In the genomic region with DNA sequence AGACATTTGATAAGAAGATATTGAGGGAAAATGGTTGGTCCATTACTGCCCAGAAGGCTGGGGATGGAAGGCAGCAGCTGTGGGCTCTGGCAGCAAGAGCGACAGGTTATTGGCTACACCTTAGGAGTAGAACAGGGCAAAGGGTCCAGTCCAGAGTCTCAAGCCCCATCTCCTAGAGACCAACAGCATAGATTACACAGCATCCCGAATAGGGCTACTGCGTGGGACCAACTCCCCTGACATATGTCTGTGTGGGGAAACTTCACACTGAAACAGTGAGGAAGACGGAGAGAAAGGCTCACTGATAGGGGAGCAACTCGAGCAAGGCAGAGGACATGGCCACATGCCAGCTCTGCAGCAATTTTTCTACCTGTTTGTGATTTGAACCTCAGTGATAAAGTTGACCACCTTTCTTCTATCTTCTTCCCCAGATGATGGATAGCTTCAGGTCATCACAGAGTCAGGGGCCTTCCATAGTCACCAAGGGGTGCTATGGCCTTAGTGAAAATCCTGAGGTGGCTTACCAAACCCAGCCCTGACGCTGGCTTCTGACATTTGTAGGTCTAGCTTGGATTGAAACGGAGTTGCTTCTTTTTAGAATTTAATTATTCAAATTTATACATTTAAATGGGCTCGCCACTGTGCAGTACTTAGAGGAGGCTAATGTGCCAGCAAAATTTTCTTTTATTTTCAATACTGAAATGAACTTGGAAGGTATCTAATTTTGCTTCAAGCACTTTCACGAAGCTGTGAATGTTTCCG, we compare ENCODE assay signal across 9 mouse cellular contexts.
DNase-seq lines count a peak whose midpoint lies in the region; ATAC-seq and TF ChIP-seq lines count a peak whose summit lies in the region.
"Had no signal": no experiment of that assay in that cellular context is flagged by ENCODE, and none has a peak within 500 bp of the region (broad histone marks: within the 10 kb centered on the region; RNA-seq: fewer than 3 reads in every experiment).

No protein-coding gene starts in this region.

- no peaks in the 10 kb centered on the region for H3K9me3 ChIP-seq in embryonic facial prominence, embryonic 15.5 days (replicated peaks)
- no peaks in the 10 kb centered on the region for H3K9me3 ChIP-seq in midbrain, embryonic 15.5 days
- no peaks in the 10 kb centered on the region for H3K9me3 ChIP-seq in kidney, embryonic 14.5 days (ENCODE audit: control insufficient read depth, low read length)

- no peaks in the 10 kb centered on the region for H3K36me3 ChIP-seq in embryonic facial prominence, embryonic 15.5 days
- H3K36me3 ChIP-seq in midbrain, embryonic 15.5 days (replicated peaks): no peaks in the 10 kb centered on the region
- H3K36me3 ChIP-seq in kidney, embryonic 14.5 days (ENCODE audit: control insufficient read depth, insufficient read depth, low read length): no peaks in the 10 kb centered on the region

- ATAC-seq in embryonic facial prominence, embryonic 15.5 days (ENCODE audit: insufficient number of reproducible peaks, low FRiP score, low TSS enrichment, low read depth): no peak
- peak; percentile 60 for ATAC-seq in midbrain, embryonic 15.5 days (replicated peaks)
- ATAC-seq in kidney, embryonic 14.5 days (ENCODE audit: low FRiP score, low TSS enrichment): no peak

- WGBS in embryonic facial prominence, embryonic 15.5 days: 59% methylated on average over 10 of the region's 10 CpGs
- 71% methylated on average over 10 of the region's 10 CpGs for WGBS in midbrain, embryonic 15.5 days
- 88% methylated on average over 10 of the region's 10 CpGs for WGBS in kidney, embryonic 14.5 days

- TF ChIP-seq CTCF in layer of hippocampus, adult 2 months (conservative IDR thresholded peaks at IDR 0.05): no peak

- H3K4me2 ChIP-seq in embryonic facial prominence, embryonic 15.5 days (replicated peaks): no peak overlapping the region
- no peak overlapping the region for H3K4me2 ChIP-seq in midbrain, embryonic 15.5 days
- H3K4me2 ChIP-seq in kidney, embryonic 14.5 days (replicated peaks; ENCODE audit: low read depth, low read length): no peak overlapping the region
- H3K4me2 ChIP-seq: lung, embryonic 14.5 days had no signal

- peaks cover 19% of the 10 kb centered on the region for H3K4me1 ChIP-seq in embryonic facial prominence, embryonic 15.5 days
- H3K4me1 ChIP-seq in midbrain, embryonic 15.5 days: peaks cover 10% of the 10 kb centered on the region; the same call in 1 of the 2 replicates
- H3K4me1 ChIP-seq in kidney, embryonic 14.5 days (ENCODE audit: control insufficient read depth, insufficient read depth, low read length): no peaks in the 10 kb centered on the region

- H3K4me3 ChIP-seq in layer of hippocampus, adult 2 months: no peak overlapping the region
- no peak overlapping the region for H3K4me3 ChIP-seq in embryonic facial prominence, embryonic 15.5 days (replicated peaks)
- no peak overlapping the region for H3K4me3 ChIP-seq in midbrain, embryonic 15.5 days
- H3K4me3 ChIP-seq in kidney, embryonic 14.5 days (ENCODE audit: low read length): no peak overlapping the region

- peak; percentile 22 for DNase-seq in cerebellum, adult 9-10 months
- DNase-seq in cerebellum, adult 11 months: no peak
- DNase-seq in layer of hippocampus, adult 2 months (ENCODE audit: low spot score in 2 of 2): no peak
- no peak for DNase-seq in layer of hippocampus, adult 18-20 months (ENCODE audit: low spot score in 2 of 2)
- DNase-seq in thymus, postnatal 10 days (ENCODE audit: low spot score in 2 of 2): no peak

- no peaks in the 10 kb centered on the region for H3K27me3 ChIP-seq in embryonic facial prominence, embryonic 15.5 days
- H3K27me3 ChIP-seq in midbrain, embryonic 15.5 days (replicated peaks): no peaks in the 10 kb centered on the region
- no peaks in the 10 kb centered on the region for H3K27me3 ChIP-seq in kidney, embryonic 14.5 days (ENCODE audit: control insufficient read depth, insufficient read depth, low read length)

- H3K9ac ChIP-seq in embryonic facial prominence, embryonic 15.5 days: no peak overlapping the region
- no peak overlapping the region for H3K9ac ChIP-seq in midbrain, embryonic 15.5 days
- H3K9ac ChIP-seq in kidney, embryonic 14.5 days (ENCODE audit: low read depth, low read length): no peak overlapping the region
- H3K9ac ChIP-seq: lung, embryonic 14.5 days had no signal

- peak overlapping the region; percentile 28; the same call in 1 of the 2 replicates for H3K27ac ChIP-seq in layer of hippocampus, adult 2 months
- H3K27ac ChIP-seq in embryonic facial prominence, embryonic 15.5 days (replicated peaks): peak overlapping the region; percentile 23; the same call in 1 of the 2 replicates
- H3K27ac ChIP-seq in midbrain, embryonic 15.5 days: no peak overlapping the region
- H3K27ac ChIP-seq in kidney, embryonic 14.5 days (ENCODE audit: low read depth, low read length): no peak overlapping the region

Comparison
In these comparisons a context has a peak if more than half of its experiments do, and no peak if none do; other contexts are left out.
1. H3K27ac ChIP-seq: peak in layer of hippocampus, adult 2 months (single experiment) and embryonic facial prominence, embryonic 15.5 days (single experiment); none in midbrain, embryonic 15.5 days (single experiment) and kidney, embryonic 14.5 days (single experiment).